Mouse (Mus musculus): Measurements from ENCODE around the gene Pgpep1. TPM values are rescaled to one million over a fixed set of nuclear protein-coding genes. Genes with fewer than 3 reads are reported as not detected.

Gene Pgpep1
- polyA plus RNA-seq, 1 experiment from 2014 or later = 67.7 TPM

- Histone ChIP-seq H3K36me3 (ENCODE audit: control insufficient read depth, insufficient read depth, low read length) (no peaks in the 10 kb centered on the region), H3K9ac (replicated peaks; ENCODE audit: low read depth, low read length) (no peak overlapping the region), H3K4me1 (ENCODE audit: control insufficient read depth, insufficient read depth, low read length) (0 out of 2 replicates have a peak, but pooled peaks cover 10% of the 10 kb centered on the region), H3K9me3 (ENCODE audit: control insufficient read depth, low read depth, low read length) (no peaks in the 10 kb centered on the region), H3K27ac (ENCODE audit: low read length) (no peak overlapping the region), H3K4me3 (ENCODE audit: low read depth, low read length) (no peak overlapping the region), H3K27me3 (ENCODE audit: control insufficient read depth, insufficient read depth, low read length) (no peaks in the 10 kb centered on the region), H3K4me2 (replicated peaks; ENCODE audit: low read depth, low read length) (no peak overlapping the region)
- no peak for ATAC-seq (ENCODE audit: insufficient number of reproducible peaks, insufficient read depth, low FRiP score, low read depth)
- 83% methylated on average over 11 of the region's 11 CpGs for WGBS
These were observed 42.2 kb downstream of the Pgpep1 start for GRCm38 (mm10) chr8:70617985-70618384.

GRCm38 (mm10) chr8:70616645-70617044 is 43.5 kb downstream of the Pgpep1 start:
- 0 out of 2 replicates have a peak, but pooled peaks cover 10% of the 10 kb centered on the region for H3K4me1 ChIP-seq (ENCODE audit: control insufficient read depth, insufficient read depth, low read length)
- H3K4me3 ChIP-seq (ENCODE audit: low read depth, low read length) = no peak overlapping the region
- no peak overlapping the region for H3K27ac ChIP-seq (ENCODE audit: low read length)
- no peak overlapping the region for H3K4me2 ChIP-seq (replicated peaks; ENCODE audit: low read depth, low read length)
- no peak overlapping the region for H3K9ac ChIP-seq (replicated peaks; ENCODE audit: low read depth, low read length)
- no peaks in the 10 kb centered on the region for H3K27me3 ChIP-seq (ENCODE audit: control insufficient read depth, insufficient read depth, low read length)
- no peaks in the 10 kb centered on the region for H3K36me3 ChIP-seq (ENCODE audit: control insufficient read depth, insufficient read depth, low read length)
- ATAC-seq (ENCODE audit: insufficient number of reproducible peaks, insufficient read depth, low FRiP score, low read depth) = no peak
- H3K9me3 ChIP-seq (ENCODE audit: control insufficient read depth, low read depth, low read length) = no peaks in the 10 kb centered on the region
- WGBS = 49% methylated on average over 11 of the region's 11 CpGs

- Histone ChIP-seq H3K9ac (replicated peaks; ENCODE audit: low read depth, low read length) (no peak within 1 kb of the TSS), H3K4me1 (ENCODE audit: control insufficient read depth, insufficient read depth, low read length) (0 out of 2 replicates have a peak, but pooled peaks cover 10% of the 10 kb centered on the region), H3K4me2 (replicated peaks; ENCODE audit: low read depth, low read length) (no peak within 1 kb of the TSS), H3K27me3 (ENCODE audit: control insufficient read depth, insufficient read depth, low read length) (no peaks in the 10 kb centered on the region), H3K9me3 (ENCODE audit: control insufficient read depth, low read depth, low read length) (no peaks in the 10 kb centered on the region), H3K4me3 (ENCODE audit: low read depth, low read length) (no peak within 1 kb of the TSS), H3K27ac (ENCODE audit: low read length) (no peak within 1 kb of the TSS), H3K36me3 (ENCODE audit: control insufficient read depth, insufficient read depth, low read length) (no peaks in the 10 kb centered on the region)
- WGBS = 79% methylated on average over 3 of the region's 3 CpGs
- ATAC-seq (ENCODE audit: insufficient number of reproducible peaks, insufficient read depth, low FRiP score, low read depth) = no peak
These were observed 44.3 kb downstream of the Pgpep1 start, which contains the start of gene Lrrc25 for GRCm38 (mm10) chr8:70615894-70616293. Lrrc25 (plus strand) TSS chr8:70616155.

DNA sequence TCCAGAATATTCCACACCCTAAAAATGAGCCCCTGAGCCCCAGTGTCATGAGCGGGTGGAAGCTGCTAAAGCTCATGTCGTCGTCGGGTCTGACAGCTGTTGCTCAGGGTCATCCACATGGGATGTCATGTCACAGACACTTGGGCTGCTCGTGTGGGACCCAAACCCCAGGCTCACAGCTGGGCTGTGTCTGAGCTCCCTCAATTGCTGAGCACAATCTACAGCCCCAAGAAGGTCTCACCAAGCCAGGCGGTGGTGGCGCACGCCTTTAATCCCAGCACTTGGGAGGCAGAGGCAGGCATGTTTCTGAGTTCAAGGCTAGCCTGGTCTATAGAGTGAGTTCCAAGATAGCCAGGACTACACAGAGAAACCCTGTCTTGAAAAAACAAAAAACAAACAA is 44.9 kb downstream of the Pgpep1 start:
- Histone ChIP-seq H3K27ac (ENCODE audit: low read length) (no peak overlapping the region), H3K4me1 (ENCODE audit: control insufficient read depth, insufficient read depth, low read length) (peaks cover 15% of the 10 kb centered on the region; the same call in 1 of the 2 replicates), H3K4me2 (replicated peaks; ENCODE audit: low read depth, low read length) (no peak overlapping the region), H3K9me3 (ENCODE audit: control insufficient read depth, low read depth, low read length) (no peaks in the 10 kb centered on the region), H3K27me3 (ENCODE audit: control insufficient read depth, insufficient read depth, low read length) (no peaks in the 10 kb centered on the region), H3K36me3 (ENCODE audit: control insufficient read depth, insufficient read depth, low read length) (no peaks in the 10 kb centered on the region), H3K9ac (replicated peaks; ENCODE audit: low read depth, low read length) (no peak overlapping the region), H3K4me3 (ENCODE audit: low read depth, low read length) (no peak overlapping the region)
- WGBS = 78% methylated on average over 8 of the region's 8 CpGs
- no peak for ATAC-seq (ENCODE audit: insufficient number of reproducible peaks, insufficient read depth, low FRiP score, low read depth)

GRCm38 (mm10) chr8:70614469-70614868 is 45.7 kb downstream of the Pgpep1 start:
- H3K27ac ChIP-seq (ENCODE audit: low read length) = peak overlapping the region; percentile 53; the same call in 1 of the 2 replicates
- 67% methylated on average over 5 of the region's 5 CpGs for WGBS

GRCm38 (mm10) chr8:70613763-70614162 is 46.4 kb downstream of the Pgpep1 start:
- peak overlapping the region; percentile 23; the same call in 1 of the 2 replicates for H3K27ac ChIP-seq (ENCODE audit: low read length)
- 5% methylated on average over 1 of the region's 1 CpGs for WGBS
- no peaks in the 10 kb centered on the region for H3K36me3 ChIP-seq (ENCODE audit: control insufficient read depth, insufficient read depth, low read length)
- H3K4me2 ChIP-seq (replicated peaks; ENCODE audit: low read depth, low read length) = no peak overlapping the region
- H3K4me1 ChIP-seq (ENCODE audit: control insufficient read depth, insufficient read depth, low read length) = peaks cover 13% of the 10 kb centered on the region; the same call in 1 of the 2 replicates
- H3K27me3 ChIP-seq (ENCODE audit: control insufficient read depth, insufficient read depth, low read length) = no peaks in the 10 kb centered on the region
- H3K4me3 ChIP-seq (ENCODE audit: low read depth, low read length) = no peak overlapping the region
- no peak overlapping the region for H3K9ac ChIP-seq (replicated peaks; ENCODE audit: low read depth, low read length)
- ATAC-seq (ENCODE audit: insufficient number of reproducible peaks, insufficient read depth, low FRiP score, low read depth) = no peak
- H3K9me3 ChIP-seq (ENCODE audit: control insufficient read depth, low read depth, low read length) = no peaks in the 10 kb centered on the region

More at GRCm38 (mm10) chr8:70614469-70614868, 45.7 kb downstream of the Pgpep1 start:
- H3K9me3 ChIP-seq (ENCODE audit: control insufficient read depth, low read depth, low read length) = no peaks in the 10 kb centered on the region
- ATAC-seq (ENCODE audit: insufficient number of reproducible peaks, insufficient read depth, low FRiP score, low read depth) = no peak
- no peak overlapping the region for H3K4me2 ChIP-seq (replicated peaks; ENCODE audit: low read depth, low read length)
- H3K9ac ChIP-seq (replicated peaks; ENCODE audit: low read depth, low read length) = no peak overlapping the region
- no peaks in the 10 kb centered on the region for H3K27me3 ChIP-seq (ENCODE audit: control insufficient read depth, insufficient read depth, low read length)
- H3K36me3 ChIP-seq (ENCODE audit: control insufficient read depth, insufficient read depth, low read length) = no peaks in the 10 kb centered on the region
- peaks cover 15% of the 10 kb centered on the region; the same call in 1 of the 2 replicates for H3K4me1 ChIP-seq (ENCODE audit: control insufficient read depth, insufficient read depth, low read length)
- H3K4me3 ChIP-seq (ENCODE audit: low read depth, low read length) = no peak overlapping the region

DNA sequence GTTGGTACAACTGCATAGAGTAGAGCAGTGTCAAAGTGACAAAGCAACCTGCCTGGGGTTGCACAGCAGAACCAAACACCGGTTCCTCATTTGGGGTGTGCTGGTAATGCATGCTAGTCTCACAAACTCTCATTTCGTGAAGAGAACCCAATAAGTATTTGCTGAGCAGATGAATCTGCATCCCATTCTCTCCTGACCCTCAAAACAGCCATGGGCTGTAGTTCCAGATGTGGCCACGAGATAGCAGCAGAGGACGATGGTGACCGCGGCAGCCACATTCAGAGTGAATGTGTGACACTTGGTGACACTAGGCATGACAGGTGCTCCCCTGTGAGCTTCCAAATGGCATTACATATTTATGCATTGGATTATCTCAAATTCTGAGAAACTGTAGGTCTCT is 48.3 kb downstream of the Pgpep1 start:
- WGBS = 0% methylated on average over 6 of the region's 6 CpGs
- no peak for ATAC-seq (ENCODE audit: insufficient number of reproducible peaks, insufficient read depth, low FRiP score, low read depth)
- H3K27ac ChIP-seq (ENCODE audit: low read length) = peak overlapping the region; percentile 84

GRCm38 (mm10) chr8:70610796-70611771 is 49.1 kb downstream of the Pgpep1 start:
- peaks cover 16% of the 10 kb centered on the region; the same call in 1 of the 2 replicates for H3K4me1 ChIP-seq (ENCODE audit: control insufficient read depth, insufficient read depth, low read length)
- WGBS = under 1% methylated on average over 54 of the region's 54 CpGs
- no peaks in the 10 kb centered on the region for H3K9me3 ChIP-seq (ENCODE audit: control insufficient read depth, low read depth, low read length)
- peak overlapping the region; percentile 98 for H3K4me2 ChIP-seq (replicated peaks; ENCODE audit: low read depth, low read length)
- ATAC-seq (ENCODE audit: insufficient number of reproducible peaks, insufficient read depth, low FRiP score, low read depth) = no peak
- H3K27me3 ChIP-seq (ENCODE audit: control insufficient read depth, insufficient read depth, low read length) = no peaks in the 10 kb centered on the region
- no peaks in the 10 kb centered on the region for H3K36me3 ChIP-seq (ENCODE audit: control insufficient read depth, insufficient read depth, low read length)
- peak overlapping the region; percentile 99 for H3K27ac ChIP-seq (ENCODE audit: low read length)
- peak overlapping the region; percentile 45 for H3K9ac ChIP-seq (replicated peaks; ENCODE audit: low read depth, low read length)
- H3K4me3 ChIP-seq (ENCODE audit: low read depth, low read length) = peak overlapping the region; percentile 46

More for the DNA sequence above, 48.3 kb downstream of the Pgpep1 start:
- Histone ChIP-seq H3K9me3 (ENCODE audit: control insufficient read depth, low read depth, low read length) (no peaks in the 10 kb centered on the region), H3K9ac (replicated peaks; ENCODE audit: low read depth, low read length) (peak overlapping the region; percentile 45; the same call in 1 of the 2 replicates), H3K4me2 (replicated peaks; ENCODE audit: low read depth, low read length) (peak overlapping the region; percentile 98), H3K36me3 (ENCODE audit: control insufficient read depth, insufficient read depth, low read length) (no peaks in the 10 kb centered on the region), H3K4me3 (ENCODE audit: low read depth, low read length) (peak overlapping the region; percentile 46), H3K4me1 (ENCODE audit: control insufficient read depth, insufficient read depth, low read length) (peaks cover 16% of the 10 kb centered on the region; the same call in 1 of the 2 replicates), H3K27me3 (ENCODE audit: control insufficient read depth, insufficient read depth, low read length) (no peaks in the 10 kb centered on the region)
